Mouse (Mus musculus) CH12.LX (cell line): Measurements from ENCODE around the gene Rtn2.

Source experiments
- CTCF ChIP-seq, 2 experiments: IDR thresholded peaks in 1 of 2; conservative IDR thresholded peaks in 1 of 2; 2 replicates each; pipeline ENCODE4 v1.5.1; 2011 to 2012; ENCODE audit warnings: low read depth in 2 of 2, low read length in 2 of 2, improper control_type of control experiment in 1 of 2, inconsistent platforms in 1 of 2, mild to moderate bottlenecking in 1 of 2, moderate library complexity in 1 of 2
- IRF4 ChIP-seq: IDR thresholded peaks from 2 replicates; pipeline ENCODE4 v1.6.1; 2014; ENCODE audit warnings: low read depth, mild to moderate bottlenecking, inconsistent platforms, low read length, improper control_type of control experiment
- MEF2A ChIP-seq: IDR thresholded peaks from 2 replicates; pipeline ENCODE4 v1.6.1; 2014; ENCODE audit warnings: low read depth, mild to moderate bottlenecking, inconsistent platforms, low read length, improper control_type of control experiment, borderline replicate concordance
- NRF1 ChIP-seq: IDR thresholded peaks from 2 replicates; pipeline ENCODE4 v1.6.1; 2014; ENCODE audit warnings: low read depth, mild to moderate bottlenecking, inconsistent platforms, low read length, improper control_type of control experiment, moderate library complexity
- PAX5 ChIP-seq: IDR thresholded peaks from 2 replicates; pipeline ENCODE4 v1.6.1; 2012; ENCODE audit warnings: low read length, inconsistent platforms, mixed read lengths
- POLR2A ChIP-seq: IDR thresholded peaks from 2 replicates; pipeline ENCODE4 v1.6.1; 2011; ENCODE audit warnings: low read depth, mild to moderate bottlenecking, improper control_type of control experiment, low read length
- SIN3A ChIP-seq: IDR thresholded peaks from 2 replicates; pipeline ENCODE4 v1.6.1; 2012; ENCODE audit warnings: low read length, improper control_type of control experiment, inconsistent platforms
- USF2 ChIP-seq: conservative IDR thresholded peaks from 2 replicates; pipeline ENCODE4 v1.6.1; 2011; ENCODE audit warnings: low read depth, low read length, improper control_type of control experiment

- TF ChIP-seq POLR2A (no peak), CTCF (conservative IDR thresholded peaks at IDR 0.05 in 1 of 2, IDR thresholded peaks at IDR 0.05 in 1 of 2; ENCODE audit: low read depth in 2 of 2, low read length in 2 of 2) (no peak), SIN3A (no peak), IRF4 (no peak), NRF1 (no peak), MEF2A (no peak), USF2 (no peak), PAX5 (no peak)
Measured at GRCm38 (mm10) chr7:19337122-19337521, 54.7 kb downstream of the Rtn2 start.
